Mouse (Mus musculus): ENCODE results near the gene Specc1. TPM values are rescaled to one million over a fixed set of nuclear protein-coding genes. Genes with fewer than 3 reads are reported as not detected.

Specc1 gene
- 16.1 and 18.4 TPM in 2 replicates for polyA plus RNA-seq (2012; rRNA removed)

GRCm38 (mm10) chr11:61956572-61957295 is at the start of gene Specc1:
Gene Specc1 (plus strand): TSS chr11:61956763.

GRCm38 (mm10) chr11:61930098-61930517 is 26.5 kb upstream of the Specc1 start, which contains the start of gene Akap10:
Gene Akap10 (minus strand): TSS chr11:61930252.

DNA sequence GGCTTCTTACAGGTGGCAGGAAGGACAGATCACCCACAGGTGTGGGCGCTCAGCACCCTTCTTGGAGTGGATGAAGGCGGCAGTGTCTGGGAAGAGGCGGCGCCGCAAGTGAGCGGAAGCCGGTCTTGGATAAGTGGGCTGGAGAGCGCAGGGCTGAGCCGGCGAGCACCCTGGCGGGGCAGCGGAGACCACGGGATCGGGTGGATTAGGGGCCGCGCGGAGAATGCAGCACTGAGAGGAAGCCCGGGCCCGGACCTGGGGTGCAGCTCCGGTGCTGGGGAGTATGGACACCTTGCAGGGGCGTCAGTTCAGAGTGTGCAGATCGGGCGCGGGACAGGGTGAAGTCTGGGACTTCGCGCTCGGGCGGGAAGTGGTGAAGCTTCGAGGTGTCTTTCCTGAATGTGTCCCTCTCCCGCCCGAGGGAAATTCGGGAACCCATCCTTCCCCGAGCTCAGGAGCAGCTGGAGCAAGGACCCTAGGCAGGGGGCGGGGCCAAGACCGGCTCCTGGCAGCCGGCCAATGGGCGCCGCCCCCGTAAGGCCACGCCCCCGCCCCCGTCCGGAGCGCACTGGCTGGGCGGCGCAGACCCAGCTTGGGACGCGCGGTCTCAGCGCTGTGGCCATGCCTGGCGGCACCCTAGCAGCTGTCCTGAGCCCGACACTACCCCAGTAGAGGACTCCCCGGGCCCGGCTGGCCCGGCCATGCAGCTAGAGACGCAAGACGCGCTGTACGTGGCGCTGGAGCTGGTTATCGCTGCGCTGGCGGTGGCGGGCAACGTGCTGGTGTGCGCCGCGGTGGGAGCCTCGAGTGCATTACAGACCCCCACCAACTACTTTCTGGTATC is 292.1 kb downstream of the Specc1 start, which contains the start of gene Adora2b:
TSS of gene Adora2b (plus strand) at position 584 of the 844 bp plus-strand sequence.

Other genes with a start within 250 kb of the Specc1 start
- 0.02 TPM in 1 of 2 replicates, not detected in the other for gene Slc5a10, start 235.9 kb upstream of the Specc1 start, polyA plus RNA-seq (2012; rRNA removed)
- gene Prpsap2, start 194.7 kb upstream of the Specc1 start, polyA plus RNA-seq (2012; rRNA removed) = 53.3 and 64.6 TPM in 2 replicates
- 18.4 and 34.1 TPM in 2 replicates for gene Ulk2, start 101.7 kb upstream of the Specc1 start, polyA plus RNA-seq (2012; rRNA removed)
- gene Akap10, start 26.5 kb upstream of the Specc1 start, polyA plus RNA-seq (2012; rRNA removed) = 9.8 and 17.4 TPM in 2 replicates